Mouse (Mus musculus) bone marrow macrophage, adult 2 months (primary cell): ENCODE data around the gene Arhgef40.

Experiments used
- CTCF ChIP-seq: IDR thresholded peaks from 2 replicates; pipeline ENCODE4 v1.5.1; 2012; ENCODE audit warnings: low read depth, mild to moderate bottlenecking, low read length, moderate library complexity
- POLR2A ChIP-seq: IDR thresholded peaks from 2 replicates; pipeline ENCODE4 v1.6.1; 2012; ENCODE audit warnings: mild to moderate bottlenecking, low read depth, low read length, borderline replicate concordance

GRCm38 (mm10) chr14:51979252-51979651 lies 5.3 kb upstream of the Arhgef40 start:
- TF ChIP-seq POLR2A, result no peak
- no peak for TF ChIP-seq CTCF
